Mouse (Mus musculus) A20 (cell line): ENCODE data around the gene Gm7980.
"Not testable (repeated sequence)": the region's sequence is repeated elsewhere in the genome, so short reads cannot be mapped to it uniquely, and the experiment has no call there.

ENCODE experiments used
- DNase-seq: peaks from one replicate; pipeline ENCODE4 v3.0.0-alpha.2; 2011; ENCODE audit warnings: low read depth, low spot score

Gene Gm7980

GRCm38 (mm10) chr14:41907190-41907589, at the start of gene Gm7980:
Gene Gm7980 (minus strand): TSS chr14:41907290.
- not testable (repeated sequence) for DNase-seq

DNA sequence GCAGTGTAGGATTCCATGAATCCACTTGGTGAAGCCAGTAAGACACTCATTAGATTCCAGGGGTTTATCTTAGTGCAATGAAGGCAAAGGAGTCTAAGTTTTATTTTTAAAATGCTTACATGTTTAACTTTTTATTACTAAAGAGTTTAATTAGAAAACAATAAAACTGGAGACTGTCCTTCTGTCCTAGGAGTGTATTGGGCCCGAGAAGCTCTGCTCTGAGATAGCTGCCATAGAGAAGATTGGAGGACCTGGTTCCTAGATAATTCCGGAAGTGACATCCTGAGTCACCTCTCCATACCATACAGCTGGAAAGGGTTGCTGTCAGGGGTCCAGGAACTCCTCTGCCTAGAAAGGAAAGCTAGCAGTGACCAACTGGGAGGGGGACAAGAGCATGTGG, 36.6 kb upstream of the Gm7980 start, which contains the start of gene 1700024B05Rik:
Gene 1700024B05Rik, plus strand, starts transcription at position 301 of the 400 bp plus-strand sequence.
- not testable (repeated sequence) for DNase-seq

DNA sequence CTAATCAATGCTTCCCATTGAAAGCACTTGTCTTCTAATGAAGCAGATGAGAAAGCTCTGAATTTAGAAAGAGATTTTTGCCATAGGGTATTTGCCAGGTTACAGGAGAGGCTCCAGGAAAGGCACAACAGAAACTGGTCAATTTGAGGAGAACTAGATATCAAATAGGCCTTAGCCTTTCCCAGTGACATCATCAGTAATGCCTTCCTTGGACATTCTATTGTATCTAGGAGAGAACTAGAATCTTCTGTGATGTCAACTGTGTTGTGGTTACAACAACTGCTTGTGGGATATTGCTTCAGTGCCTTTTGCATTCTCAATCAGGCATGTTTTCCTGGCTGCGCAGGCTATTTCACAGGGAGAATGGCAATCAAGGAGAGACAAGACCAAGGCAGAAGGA, 17.6 kb upstream of the Gm7980 start, which contains the start of gene 1700049E17Rik1:
Gene 1700049E17Rik1, plus strand, starts transcription at position 301 of the 400 bp plus-strand sequence.
- DNase-seq: not testable (repeated sequence)
